Mouse (Mus musculus): ENCODE data around the gene Gucy1b2. TPM values are rescaled to one million over a fixed set of nuclear protein-coding genes. Genes with fewer than 3 reads are reported as not detected.

Gucy1b2 gene
- polyA plus RNA-seq, 1 experiment from 2014 or later: 0.08 TPM

- H3K4me1 ChIP-seq (ENCODE audit: control insufficient read depth, insufficient read depth, low read length): no peaks in the 10 kb centered on the region
Observed at GRCm38 (mm10) chr14:62454136-62454535, 2.0 kb downstream of the Gucy1b2 start.

DNA sequence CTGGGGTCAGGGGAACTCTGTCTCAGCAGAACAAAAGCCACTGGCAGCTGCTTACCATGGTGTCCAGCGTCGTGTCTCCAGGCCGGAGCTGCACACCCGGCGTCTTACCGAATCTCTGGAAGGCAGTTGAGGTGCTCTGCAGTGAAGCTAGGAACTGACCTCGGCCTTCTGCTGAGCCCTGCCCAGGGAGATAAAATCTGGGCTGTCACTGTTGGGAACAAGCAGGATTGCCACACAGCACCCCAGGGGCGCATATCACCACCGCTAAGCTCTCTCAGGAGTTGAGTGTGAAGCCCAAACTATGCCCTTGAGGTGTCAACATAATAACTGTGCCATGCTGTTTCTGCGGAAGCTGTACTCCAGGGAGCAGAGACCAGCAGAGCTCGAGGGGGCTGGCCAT is 2.8 kb downstream of the Gucy1b2 start:
- ATAC-seq (ENCODE audit: insufficient read depth, low FRiP score, low TSS enrichment): no peak
- Histone ChIP-seq H3K9ac (ENCODE audit: low read length) (no peak overlapping the region), H3K36me3 (ENCODE audit: control insufficient read depth, insufficient read depth, low read length) (no peaks in the 10 kb centered on the region), H3K4me3 (ENCODE audit: low read depth, low read length) (no peak overlapping the region), H3K27ac (ENCODE audit: low read depth, low read length) (no peak overlapping the region), H3K4me2 (ENCODE audit: low read depth) (no peak overlapping the region), H3K9me3 (ENCODE audit: control insufficient read depth, low read length) (no peaks in the 10 kb centered on the region), H3K4me1 (ENCODE audit: control insufficient read depth, insufficient read depth, low read length) (no peaks in the 10 kb centered on the region), H3K27me3 (ENCODE audit: control insufficient read depth, insufficient read depth, low read length) (no peaks in the 10 kb centered on the region)
- no peak for DNase-seq (ENCODE audit: low spot score)
- 78% methylated on average over 11 of the region's 11 CpGs for WGBS

More at GRCm38 (mm10) chr14:62454136-62454535, 2.0 kb downstream of the Gucy1b2 start:
- 77% methylated on average over 3 of the region's 3 CpGs for WGBS
- Histone ChIP-seq H3K4me2 (ENCODE audit: low read depth) (no peak overlapping the region), H3K27me3 (ENCODE audit: control insufficient read depth, insufficient read depth, low read length) (no peaks in the 10 kb centered on the region), H3K9ac (ENCODE audit: low read length) (no peak overlapping the region), H3K4me3 (ENCODE audit: low read depth, low read length) (no peak overlapping the region), H3K27ac (ENCODE audit: low read depth, low read length) (no peak overlapping the region), H3K9me3 (ENCODE audit: control insufficient read depth, low read length) (no peaks in the 10 kb centered on the region), H3K36me3 (ENCODE audit: control insufficient read depth, insufficient read depth, low read length) (no peaks in the 10 kb centered on the region)
- no peak for ATAC-seq (ENCODE audit: insufficient read depth, low FRiP score, low TSS enrichment)
- no peak for DNase-seq (ENCODE audit: low spot score)

- no peaks in the 10 kb centered on the region for H3K4me1 ChIP-seq (ENCODE audit: control insufficient read depth, insufficient read depth, low read length)
- no peak overlapping the region for H3K27ac ChIP-seq (ENCODE audit: low read depth, low read length)
- H3K27me3 ChIP-seq (ENCODE audit: control insufficient read depth, insufficient read depth, low read length): no peaks in the 10 kb centered on the region
- WGBS: 88% methylated on average over 1 of the region's 1 CpGs
- no peaks in the 10 kb centered on the region for H3K9me3 ChIP-seq (ENCODE audit: control insufficient read depth, low read length)
- no peak for ATAC-seq (ENCODE audit: insufficient read depth, low FRiP score, low TSS enrichment)
- H3K9ac ChIP-seq (ENCODE audit: low read length): no peak overlapping the region
- H3K36me3 ChIP-seq (ENCODE audit: control insufficient read depth, insufficient read depth, low read length): no peaks in the 10 kb centered on the region
- no peak overlapping the region for H3K4me2 ChIP-seq (ENCODE audit: low read depth)
- no peak for DNase-seq (ENCODE audit: low spot score)
- no peak overlapping the region for H3K4me3 ChIP-seq (ENCODE audit: low read depth, low read length)
Observed at GRCm38 (mm10) chr14:62450706-62451105, 5.4 kb downstream of the Gucy1b2 start.

DNA sequence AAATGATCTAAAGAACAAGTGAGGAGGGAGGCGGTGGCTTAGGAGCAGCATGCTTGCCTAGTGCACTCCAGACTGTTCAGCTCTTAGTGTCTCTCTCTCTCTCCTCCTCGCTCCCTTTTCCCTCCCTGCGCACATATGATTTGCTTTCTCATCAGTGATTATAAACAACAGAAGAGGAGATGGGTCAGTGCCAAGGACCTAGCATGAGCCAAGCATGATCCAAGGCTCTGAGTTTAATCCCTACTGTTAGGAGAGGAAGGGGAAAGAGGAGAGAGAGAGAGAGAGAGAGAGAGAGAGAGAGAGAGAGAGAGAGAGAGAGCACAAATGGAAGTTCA is 8.9 kb downstream of the Gucy1b2 start:
- 93% methylated on average over 3 of the region's 3 CpGs for WGBS
- H3K27me3 ChIP-seq (ENCODE audit: control insufficient read depth, insufficient read depth, low read length): no peaks in the 10 kb centered on the region
- no peak for DNase-seq (ENCODE audit: low spot score)

DNA sequence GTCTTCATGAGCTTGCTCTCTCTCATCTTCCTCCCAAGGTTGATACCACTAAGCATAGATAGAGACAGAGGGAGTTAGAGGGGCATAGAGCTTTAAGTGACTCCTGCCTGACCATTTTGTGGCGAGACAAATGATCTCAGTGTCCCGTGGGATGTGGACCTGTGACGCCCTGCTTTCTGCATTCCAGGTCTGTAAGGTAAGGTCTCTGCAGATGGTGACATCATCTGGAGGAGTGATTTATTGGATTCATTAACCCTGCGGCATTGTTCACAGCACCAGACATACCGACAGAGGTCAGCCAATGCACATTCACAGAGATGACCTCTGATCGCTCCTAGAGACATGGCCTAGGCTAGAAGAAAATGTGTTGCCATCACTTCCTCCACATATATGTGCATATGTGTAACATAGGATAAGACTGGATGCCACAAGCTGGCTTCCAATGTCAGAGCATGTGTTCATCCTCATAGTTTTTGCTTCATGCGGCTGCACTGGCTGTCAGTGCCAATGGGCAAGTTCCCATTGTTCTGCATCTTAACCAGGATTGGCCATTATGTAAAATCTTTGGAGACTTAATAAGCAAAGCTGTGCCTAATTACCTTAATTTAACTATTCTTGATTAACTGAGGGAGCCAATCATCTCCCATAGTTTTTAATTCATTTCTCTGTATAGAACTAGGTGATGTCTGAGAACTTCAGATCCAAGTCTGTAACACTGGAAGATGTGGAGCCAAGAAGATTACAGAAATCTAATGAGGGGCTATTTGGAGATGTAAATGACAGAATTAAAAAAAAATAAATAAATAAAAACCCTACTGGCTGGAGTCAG is 9.5 kb downstream of the Gucy1b2 start:
- WGBS: 56% methylated on average over 7 of the region's 7 CpGs
- Histone ChIP-seq H3K4me1 (ENCODE audit: control insufficient read depth, insufficient read depth, low read length) (no peaks in the 10 kb centered on the region), H3K4me3 (ENCODE audit: low read depth, low read length) (no peak overlapping the region), H3K36me3 (ENCODE audit: control insufficient read depth, insufficient read depth, low read length) (no peaks in the 10 kb centered on the region), H3K27me3 (ENCODE audit: control insufficient read depth, insufficient read depth, low read length) (no peaks in the 10 kb centered on the region), H3K27ac (ENCODE audit: low read depth, low read length) (no peak overlapping the region), H3K9ac (ENCODE audit: low read length) (no peak overlapping the region), H3K4me2 (ENCODE audit: low read depth) (no peak overlapping the region), H3K9me3 (ENCODE audit: control insufficient read depth, low read length) (no peaks in the 10 kb centered on the region)
- no peak for ATAC-seq (ENCODE audit: insufficient read depth, low FRiP score, low TSS enrichment)
- DNase-seq (ENCODE audit: low spot score): no peak

More for the DNA sequence above, 8.9 kb downstream of the Gucy1b2 start:
- Histone ChIP-seq H3K9ac (ENCODE audit: low read length) (no peak overlapping the region), H3K4me1 (ENCODE audit: control insufficient read depth, insufficient read depth, low read length) (no peaks in the 10 kb centered on the region), H3K9me3 (ENCODE audit: control insufficient read depth, low read length) (no peaks in the 10 kb centered on the region), H3K36me3 (ENCODE audit: control insufficient read depth, insufficient read depth, low read length) (no peaks in the 10 kb centered on the region), H3K4me2 (ENCODE audit: low read depth) (no peak overlapping the region), H3K27ac (ENCODE audit: low read depth, low read length) (no peak overlapping the region), H3K4me3 (ENCODE audit: low read depth, low read length) (no peak overlapping the region)
- no peak for ATAC-seq (ENCODE audit: insufficient read depth, low FRiP score, low TSS enrichment)

GRCm38 (mm10) chr14:62443840-62444430 is 12.2 kb downstream of the Gucy1b2 start:
- Histone ChIP-seq H3K36me3 (ENCODE audit: control insufficient read depth, insufficient read depth, low read length) (no peaks in the 10 kb centered on the region), H3K4me1 (ENCODE audit: control insufficient read depth, insufficient read depth, low read length) (no peaks in the 10 kb centered on the region), H3K4me2 (ENCODE audit: low read depth) (no peak overlapping the region), H3K9ac (ENCODE audit: low read length) (no peak overlapping the region), H3K4me3 (ENCODE audit: low read depth, low read length) (no peak overlapping the region), H3K27ac (ENCODE audit: low read depth, low read length) (no peak overlapping the region), H3K27me3 (ENCODE audit: control insufficient read depth, insufficient read depth, low read length) (no peaks in the 10 kb centered on the region), H3K9me3 (ENCODE audit: control insufficient read depth, low read length) (no peaks in the 10 kb centered on the region)
- ATAC-seq (ENCODE audit: insufficient read depth, low FRiP score, low TSS enrichment): no peak
- DNase-seq (ENCODE audit: low spot score): no peak
- 58% methylated on average over 6 of the region's 6 CpGs for WGBS

DNA sequence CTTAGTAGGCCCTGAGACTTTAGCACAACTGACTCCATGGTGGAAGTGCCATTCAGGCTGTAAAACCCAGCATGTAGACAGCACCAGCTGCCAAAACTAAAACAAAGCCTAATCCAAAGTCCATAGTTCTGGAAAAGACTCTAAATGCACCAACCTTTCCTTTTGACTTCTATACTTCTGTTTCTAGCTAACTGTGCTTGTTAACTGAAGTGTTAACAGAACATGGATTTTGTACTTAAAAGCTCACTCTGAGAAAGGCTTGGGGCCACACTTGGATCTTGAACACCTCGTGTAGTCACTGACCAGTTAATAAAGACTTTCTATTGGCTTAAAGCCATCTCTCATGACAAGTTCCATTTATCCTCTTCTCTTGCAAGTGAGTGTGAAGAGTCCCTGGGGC is 13.1 kb downstream of the Gucy1b2 start:
- H3K4me3 ChIP-seq (ENCODE audit: low read depth, low read length): no peak overlapping the region
- no peak overlapping the region for H3K4me2 ChIP-seq (ENCODE audit: low read depth)
- H3K27ac ChIP-seq (ENCODE audit: low read depth, low read length): no peak overlapping the region
- H3K27me3 ChIP-seq (ENCODE audit: control insufficient read depth, insufficient read depth, low read length): no peaks in the 10 kb centered on the region
- no peaks in the 10 kb centered on the region for H3K4me1 ChIP-seq (ENCODE audit: control insufficient read depth, insufficient read depth, low read length)
- DNase-seq (ENCODE audit: low spot score) (no peak), ATAC-seq (ENCODE audit: insufficient read depth, low FRiP score, low TSS enrichment) (no peak)
- H3K36me3 ChIP-seq (ENCODE audit: control insufficient read depth, insufficient read depth, low read length): no peaks in the 10 kb centered on the region
- WGBS: 79% methylated on average over 1 of the region's 1 CpGs
- H3K9ac ChIP-seq (ENCODE audit: low read length): no peak overlapping the region
- H3K9me3 ChIP-seq (ENCODE audit: control insufficient read depth, low read length): no peaks in the 10 kb centered on the region

- Histone ChIP-seq H3K4me3 (ENCODE audit: low read depth, low read length) (no peak overlapping the region), H3K27me3 (ENCODE audit: control insufficient read depth, insufficient read depth, low read length) (no peaks in the 10 kb centered on the region), H3K9ac (ENCODE audit: low read length) (no peak overlapping the region), H3K36me3 (ENCODE audit: control insufficient read depth, insufficient read depth, low read length) (no peaks in the 10 kb centered on the region), H3K27ac (ENCODE audit: low read depth, low read length) (no peak overlapping the region), H3K4me2 (ENCODE audit: low read depth) (no peak overlapping the region), H3K9me3 (ENCODE audit: control insufficient read depth, low read length) (no peaks in the 10 kb centered on the region), H3K4me1 (ENCODE audit: control insufficient read depth, insufficient read depth, low read length) (no peaks in the 10 kb centered on the region)
- no peak for DNase-seq (ENCODE audit: low spot score)
- ATAC-seq (ENCODE audit: insufficient read depth, low FRiP score, low TSS enrichment): no peak
Observed at GRCm38 (mm10) chr14:62440036-62440435, 16.1 kb downstream of the Gucy1b2 start.

GRCm38 (mm10) chr14:62438236-62438635 is 17.9 kb downstream of the Gucy1b2 start:
- H3K9me3 ChIP-seq (ENCODE audit: control insufficient read depth, low read length): no peaks in the 10 kb centered on the region
- no peak for ATAC-seq (ENCODE audit: insufficient read depth, low FRiP score, low TSS enrichment)
- no peaks in the 10 kb centered on the region for H3K4me1 ChIP-seq (ENCODE audit: control insufficient read depth, insufficient read depth, low read length)
- 69% methylated on average over 4 of the region's 4 CpGs for WGBS
- no peaks in the 10 kb centered on the region for H3K27me3 ChIP-seq (ENCODE audit: control insufficient read depth, insufficient read depth, low read length)
- no peak overlapping the region for H3K4me2 ChIP-seq (ENCODE audit: low read depth)
- no peak overlapping the region for H3K27ac ChIP-seq (ENCODE audit: low read depth, low read length)
- no peak for DNase-seq (ENCODE audit: low spot score)
- H3K9ac ChIP-seq (ENCODE audit: low read length): no peak overlapping the region
- no peak overlapping the region for H3K4me3 ChIP-seq (ENCODE audit: low read depth, low read length)
- H3K36me3 ChIP-seq (ENCODE audit: control insufficient read depth, insufficient read depth, low read length): no peaks in the 10 kb centered on the region

Data from neural tube, embryonic 11.5 days (tissue).